Mouse (Mus musculus): ENCODE data around the gene Sepsecs.
A peak's percentile ranks its signal among the peaks of the same experiment; 100 is the strongest.

Gene Sepsecs

GRCm38 (mm10) chr5:52629214-52629613 lies 40.3 kb downstream of the Sepsecs start:
- H3K36me3 ChIP-seq (ENCODE audit: control insufficient read depth, insufficient read depth, low read length, poor library complexity, severe bottlenecking) = no peaks in the 10 kb centered on the region
- DNase-seq (ENCODE audit: low read depth, low spot score) = no peak
- no peaks in the 10 kb centered on the region for H3K27me3 ChIP-seq (ENCODE audit: control insufficient read depth, insufficient read depth, low read length, poor library complexity, severe bottlenecking)

- Histone ChIP-seq H3K36me3 (ENCODE audit: control insufficient read depth, insufficient read depth, low read length, poor library complexity, severe bottlenecking) (no peaks in the 10 kb centered on the region), H3K27me3 (ENCODE audit: control insufficient read depth, insufficient read depth, low read length, poor library complexity, severe bottlenecking) (no peaks in the 10 kb centered on the region)
- DNase-seq (ENCODE audit: low read depth, low spot score) = no peak
These were observed 40.7 kb downstream of the Sepsecs start for GRCm38 (mm10) chr5:52628783-52629182.

GRCm38 (mm10) chr5:52627713-52628112 lies 41.8 kb downstream of the Sepsecs start:
- H3K27me3 ChIP-seq (ENCODE audit: control insufficient read depth, insufficient read depth, low read length, poor library complexity, severe bottlenecking) = no peaks in the 10 kb centered on the region
- no peak for DNase-seq (ENCODE audit: low read depth, low spot score)
- no peaks in the 10 kb centered on the region for H3K36me3 ChIP-seq (ENCODE audit: control insufficient read depth, insufficient read depth, low read length, poor library complexity, severe bottlenecking)

GRCm38 (mm10) chr5:52626092-52626491 lies 43.4 kb downstream of the Sepsecs start:
- Histone ChIP-seq H3K27me3 (ENCODE audit: control insufficient read depth, insufficient read depth, low read length, poor library complexity, severe bottlenecking) (no peaks in the 10 kb centered on the region), H3K36me3 (ENCODE audit: control insufficient read depth, insufficient read depth, low read length, poor library complexity, severe bottlenecking) (no peaks in the 10 kb centered on the region)
- no peak for DNase-seq (ENCODE audit: low read depth, low spot score)

GRCm38 (mm10) chr5:52624956-52625355 lies 44.6 kb downstream of the Sepsecs start:
- DNase-seq (ENCODE audit: low read depth, low spot score) = no peak
- Histone ChIP-seq H3K36me3 (ENCODE audit: control insufficient read depth, insufficient read depth, low read length, poor library complexity, severe bottlenecking) (no peaks in the 10 kb centered on the region), H3K27me3 (ENCODE audit: control insufficient read depth, insufficient read depth, low read length, poor library complexity, severe bottlenecking) (no peaks in the 10 kb centered on the region)

- no peak for DNase-seq (ENCODE audit: low read depth, low spot score)
- H3K36me3 ChIP-seq (ENCODE audit: control insufficient read depth, insufficient read depth, low read length, poor library complexity, severe bottlenecking) = no peaks in the 10 kb centered on the region
- H3K27me3 ChIP-seq (ENCODE audit: control insufficient read depth, insufficient read depth, low read length, poor library complexity, severe bottlenecking) = no peaks in the 10 kb centered on the region
These were observed 46.4 kb downstream of the Sepsecs start for GRCm38 (mm10) chr5:52623099-52623498.

- Histone ChIP-seq H3K27me3 (ENCODE audit: control insufficient read depth, insufficient read depth, low read length, poor library complexity, severe bottlenecking) (no peaks in the 10 kb centered on the region), H3K36me3 (ENCODE audit: control insufficient read depth, insufficient read depth, low read length, poor library complexity, severe bottlenecking) (no peaks in the 10 kb centered on the region)
- peak; percentile 26 for DNase-seq (ENCODE audit: low read depth, low spot score)
These were observed 50.9 kb downstream of the Sepsecs start for GRCm38 (mm10) chr5:52618348-52619270.

GRCm38 (mm10) chr5:52617711-52618347 lies 51.7 kb downstream of the Sepsecs start:
- no peaks in the 10 kb centered on the region for H3K27me3 ChIP-seq (ENCODE audit: control insufficient read depth, insufficient read depth, low read length, poor library complexity, severe bottlenecking)
- no peak for DNase-seq (ENCODE audit: low read depth, low spot score)

GRCm38 (mm10) chr5:52616549-52616948 lies 53.0 kb downstream of the Sepsecs start:
- no peaks in the 10 kb centered on the region for H3K36me3 ChIP-seq (ENCODE audit: control insufficient read depth, insufficient read depth, low read length, poor library complexity, severe bottlenecking)
- no peak for DNase-seq (ENCODE audit: low read depth, low spot score)
- H3K27me3 ChIP-seq (ENCODE audit: control insufficient read depth, insufficient read depth, low read length, poor library complexity, severe bottlenecking) = no peaks in the 10 kb centered on the region

More at GRCm38 (mm10) chr5:52617711-52618347, 51.7 kb downstream of the Sepsecs start:
- no peaks in the 10 kb centered on the region for H3K36me3 ChIP-seq (ENCODE audit: control insufficient read depth, insufficient read depth, low read length, poor library complexity, severe bottlenecking)

GRCm38 (mm10) chr5:52615421-52615820 lies 54.1 kb downstream of the Sepsecs start:
- H3K36me3 ChIP-seq (ENCODE audit: control insufficient read depth, insufficient read depth, low read length, poor library complexity, severe bottlenecking) = no peaks in the 10 kb centered on the region
- no peaks in the 10 kb centered on the region for H3K27me3 ChIP-seq (ENCODE audit: control insufficient read depth, insufficient read depth, low read length, poor library complexity, severe bottlenecking)
- DNase-seq (ENCODE audit: low read depth, low spot score) = no peak

GRCm38 (mm10) chr5:52614686-52615085 lies 54.8 kb downstream of the Sepsecs start:
- Histone ChIP-seq H3K27me3 (ENCODE audit: control insufficient read depth, insufficient read depth, low read length, poor library complexity, severe bottlenecking) (no peaks in the 10 kb centered on the region), H3K36me3 (ENCODE audit: control insufficient read depth, insufficient read depth, low read length, poor library complexity, severe bottlenecking) (no peaks in the 10 kb centered on the region; the same call in 1 of the 2 replicates)
- no peak for DNase-seq (ENCODE audit: low read depth, low spot score)

GRCm38 (mm10) chr5:52612776-52613175 lies 56.7 kb downstream of the Sepsecs start:
- no peaks in the 10 kb centered on the region for H3K27me3 ChIP-seq (ENCODE audit: control insufficient read depth, insufficient read depth, low read length, poor library complexity, severe bottlenecking)
- no peak for DNase-seq (ENCODE audit: low read depth, low spot score)
- no peaks in the 10 kb centered on the region; the same call in 1 of the 2 replicates for H3K36me3 ChIP-seq (ENCODE audit: control insufficient read depth, insufficient read depth, low read length, poor library complexity, severe bottlenecking)

- Histone ChIP-seq H3K27me3 (ENCODE audit: control insufficient read depth, insufficient read depth, low read length, poor library complexity, severe bottlenecking) (no peaks in the 10 kb centered on the region), H3K36me3 (ENCODE audit: control insufficient read depth, insufficient read depth, low read length, poor library complexity, severe bottlenecking) (no peaks in the 10 kb centered on the region; the same call in 1 of the 2 replicates)
- no peak for DNase-seq (ENCODE audit: low read depth, low spot score)
These were observed 58.1 kb downstream of the Sepsecs start for GRCm38 (mm10) chr5:52611315-52611895.

- no peaks in the 10 kb centered on the region; the same call in 1 of the 2 replicates for H3K36me3 ChIP-seq (ENCODE audit: control insufficient read depth, insufficient read depth, low read length, poor library complexity, severe bottlenecking)
- DNase-seq (ENCODE audit: low read depth, low spot score) = no peak
These were observed 59.2 kb downstream of the Sepsecs start for GRCm38 (mm10) chr5:52610306-52610705.

GRCm38 (mm10) chr5:52609672-52610071 lies 59.8 kb downstream of the Sepsecs start:
- no peak for DNase-seq (ENCODE audit: low read depth, low spot score)
- no peaks in the 10 kb centered on the region; the same call in 1 of the 2 replicates for H3K36me3 ChIP-seq (ENCODE audit: control insufficient read depth, insufficient read depth, low read length, poor library complexity, severe bottlenecking)
- no peaks in the 10 kb centered on the region for H3K27me3 ChIP-seq (ENCODE audit: control insufficient read depth, insufficient read depth, low read length, poor library complexity, severe bottlenecking)

More at GRCm38 (mm10) chr5:52610306-52610705, 59.2 kb downstream of the Sepsecs start:
- H3K27me3 ChIP-seq (ENCODE audit: control insufficient read depth, insufficient read depth, low read length, poor library complexity, severe bottlenecking) = no peaks in the 10 kb centered on the region

All from splenic B cell, adult 2 months (primary cell).